Mouse (Mus musculus) intestine, embryonic 15.5 days (tissue): ENCODE results near the gene Cgrrf1. TPM values are rescaled to one million over a fixed set of nuclear protein-coding genes. Genes with fewer than 3 reads are reported as not detected.

Source experiments
- polyA plus RNA-seq: library from polyadenylated mRNA; unstranded; fragments of >200 nt; fragmentation: Nextera tagmentation; extraction: Ambion mirVana; gene quantifications from 2 replicates; pipeline ENCODE4 v1.2.1, GENCODE M21; 2015

Gene Cgrrf1
- polyA plus RNA-seq, 1 experiment from 2014 or later, result 21.6 TPM

Other genes starting within 250 kb of the Cgrrf1 start
- 59.3 and 60.0 TPM in 2 replicates for gene Cdkn3, start 71.6 kb upstream of the Cgrrf1 start, polyA plus RNA-seq
- gene Cnih1, start 43.7 kb upstream of the Cgrrf1 start, polyA plus RNA-seq, result 203 and 209 TPM in 2 replicates
- gene Gmfb, start 9.9 kb upstream of the Cgrrf1 start, polyA plus RNA-seq, result 48.7 and 55.4 TPM in 2 replicates
- 5.2 and 5.4 TPM in 2 replicates for gene Samd4, start 50.7 kb downstream of the Cgrrf1 start, polyA plus RNA-seq